Mouse (Mus musculus): Measurements from ENCODE around the gene Phf2. TPM values are rescaled to one million over a fixed set of nuclear protein-coding genes. Genes with fewer than 3 reads are reported as not detected.

The Phf2 gene
- polyA plus RNA-seq, 1 experiment, result 21.5 TPM

DNA sequence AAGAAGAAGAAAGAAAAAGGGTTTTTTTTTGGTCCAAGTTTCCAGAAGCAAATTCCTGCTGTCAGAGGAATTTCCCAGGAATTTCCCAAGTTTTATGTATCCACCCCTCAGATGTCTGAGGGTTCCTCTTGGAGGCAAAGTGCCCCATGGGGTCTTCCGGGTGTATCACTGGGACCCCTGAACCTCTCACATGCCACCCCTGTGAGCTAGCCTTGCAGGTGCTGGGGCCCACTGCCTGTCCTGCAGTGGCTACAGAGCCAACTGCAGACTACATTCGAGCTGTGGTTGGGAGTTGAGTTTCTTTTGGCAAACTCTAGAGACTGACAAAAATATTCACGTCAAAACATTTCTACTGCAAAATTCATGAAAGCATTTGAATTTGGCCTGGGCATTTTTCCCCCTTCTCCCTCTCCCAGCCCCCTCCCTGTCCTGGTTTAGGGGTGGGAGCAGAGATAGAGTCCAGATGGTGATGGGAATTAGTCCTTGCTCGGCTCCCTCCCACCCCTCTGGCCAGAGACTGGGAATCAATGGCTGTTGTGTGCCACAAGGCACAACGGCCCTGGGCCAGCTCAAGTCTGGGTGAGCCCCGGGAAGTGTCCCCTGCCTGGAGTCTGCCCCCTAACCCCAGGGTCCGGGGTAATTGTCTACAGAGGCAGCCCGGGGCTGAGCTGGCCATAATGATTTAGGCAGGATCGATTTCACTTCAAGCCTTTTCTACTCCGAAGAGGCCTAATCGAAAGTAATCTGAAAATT is 91.2 kb downstream of the Phf2 start:
- Histone ChIP-seq H3K4me2 (ENCODE audit: low read depth) (no peak overlapping the region), H3K79me2 (ENCODE audit: control insufficient read depth, insufficient read depth) (no peaks in the 10 kb centered on the region), H3K4me3 (no peak overlapping the region), H3ac (ENCODE audit: control insufficient read depth, insufficient read length) (no peak overlapping the region), H3K27me3 (ENCODE audit: control insufficient read depth, insufficient read depth, insufficient read length) (no peaks in the 10 kb centered on the region), H3K36me3 (ENCODE audit: control insufficient read depth, insufficient read depth) (no peaks in the 10 kb centered on the region)
- TF ChIP-seq E2F4 (IDR thresholded peaks at IDR 0.05; ENCODE audit: insufficient read depth) (no peak), USF1 (IDR thresholded peaks at IDR 0.05; ENCODE audit: low read depth) (no peak), SRF (IDR thresholded peaks at IDR 0.05; ENCODE audit: control insufficient read depth, insufficient read length, low read depth) (no peak), POLR2AphosphoS2 (IDR thresholded peaks at IDR 0.05; ENCODE audit: insufficient read length, low read depth) (no peak), CEBPB (IDR thresholded peaks at IDR 0.05; ENCODE audit: insufficient read depth, poor library complexity, severe bottlenecking) (no peak), POLR2A (IDR thresholded peaks at IDR 0.05; ENCODE audit: insufficient read length, low read depth) (no peak), TCF12 (IDR thresholded peaks at IDR 0.05; ENCODE audit: insufficient read depth, poor library complexity, severe bottlenecking) (no peak)

DNA sequence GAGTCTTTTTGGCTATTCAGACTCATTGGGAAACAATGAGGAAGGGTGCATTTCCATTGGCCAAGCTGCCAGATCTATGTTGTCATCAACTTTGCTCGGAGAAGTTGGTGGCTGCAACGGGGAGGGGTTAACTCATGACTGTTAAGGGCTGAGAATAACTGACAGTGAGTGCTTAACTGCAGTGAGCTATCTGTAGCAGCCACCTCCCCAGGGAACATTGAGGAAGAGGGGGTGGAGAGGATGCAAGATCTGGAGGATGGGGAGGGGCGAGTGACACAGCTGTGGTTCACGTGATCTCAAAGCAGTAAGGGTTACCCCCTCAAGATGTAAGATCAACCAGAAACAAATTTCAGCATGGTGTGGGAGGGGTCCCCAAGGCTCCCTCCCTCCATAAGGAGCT is 92.8 kb downstream of the Phf2 start:
- H3K27me3 ChIP-seq (ENCODE audit: control insufficient read depth, insufficient read depth, insufficient read length), result no peaks in the 10 kb centered on the region
- peak; percentile 17 for TF ChIP-seq USF1 (IDR thresholded peaks at IDR 0.05; ENCODE audit: low read depth)
- TF ChIP-seq CEBPB (IDR thresholded peaks at IDR 0.05; ENCODE audit: insufficient read depth, poor library complexity, severe bottlenecking), result no peak
- H3K4me3 ChIP-seq, result no peak overlapping the region
- H3K36me3 ChIP-seq (ENCODE audit: control insufficient read depth, insufficient read depth), result no peaks in the 10 kb centered on the region
- H3K4me2 ChIP-seq (ENCODE audit: low read depth), result no peak overlapping the region
- H3ac ChIP-seq (ENCODE audit: control insufficient read depth, insufficient read length), result no peak overlapping the region
- no peaks in the 10 kb centered on the region for H3K79me2 ChIP-seq (ENCODE audit: control insufficient read depth, insufficient read depth)

DNA sequence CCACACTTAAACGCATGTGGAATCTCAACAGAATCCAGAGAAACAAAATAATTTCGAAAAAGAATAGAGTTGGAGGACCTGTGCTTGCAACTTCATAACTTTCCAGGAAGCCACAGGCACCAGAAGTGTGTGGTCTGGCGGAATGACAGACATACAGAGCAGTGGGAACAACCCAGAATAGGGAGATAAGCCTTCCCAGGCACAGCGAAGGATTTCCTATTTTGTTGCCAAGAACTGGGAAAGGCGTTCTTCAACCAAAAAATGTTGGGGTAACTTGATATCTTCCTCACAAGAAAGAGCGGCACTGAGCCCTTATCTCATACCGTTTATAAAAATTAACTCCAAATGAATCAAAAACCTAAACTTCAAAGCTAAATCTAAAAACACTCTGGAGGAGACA is 96.4 kb downstream of the Phf2 start:
- H3K79me2 ChIP-seq (ENCODE audit: control insufficient read depth, insufficient read depth), result no peaks in the 10 kb centered on the region
- H3ac ChIP-seq (ENCODE audit: control insufficient read depth, insufficient read length), result no peak overlapping the region
- TF ChIP-seq TCF3 (IDR thresholded peaks at IDR 0.05; ENCODE audit: insufficient read length, low read depth), result no peak
- TF ChIP-seq MYOG (IDR thresholded peaks at IDR 0.05; ENCODE audit: control insufficient read depth in 1 of 3, insufficient read depth in 1 of 3, insufficient read length in 2 of 3, low read depth in 2 of 3), result no peak
- TF ChIP-seq CEBPB (IDR thresholded peaks at IDR 0.05; ENCODE audit: insufficient read depth, poor library complexity, severe bottlenecking), result no peak
- no peak for TF ChIP-seq E2F4 (IDR thresholded peaks at IDR 0.05; ENCODE audit: insufficient read depth)
- TF ChIP-seq TCF12 (IDR thresholded peaks at IDR 0.05; ENCODE audit: insufficient read depth, poor library complexity, severe bottlenecking), result no peak
- no peak for TF ChIP-seq USF1 (IDR thresholded peaks at IDR 0.05; ENCODE audit: low read depth)
- TF ChIP-seq MYOD1 (IDR thresholded peaks at IDR 0.05; ENCODE audit: control insufficient read depth in 1 of 3, insufficient read length in 2 of 3, low read depth in 2 of 3), result no peak
- TF ChIP-seq REST (IDR thresholded peaks at IDR 0.05; ENCODE audit: insufficient read depth, insufficient read length), result no peak
- TF ChIP-seq MAX (IDR thresholded peaks at IDR 0.05; ENCODE audit: low read depth), result no peak
- TF ChIP-seq SRF (IDR thresholded peaks at IDR 0.05; ENCODE audit: control insufficient read depth, insufficient read length, low read depth), result no peak
- no peak for TF ChIP-seq POLR2A (IDR thresholded peaks at IDR 0.05; ENCODE audit: insufficient read length, low read depth)
- no peak for TF ChIP-seq POLR2AphosphoS2 (IDR thresholded peaks at IDR 0.05; ENCODE audit: insufficient read length, low read depth)
- H3K36me3 ChIP-seq (ENCODE audit: control insufficient read depth, insufficient read depth), result no peaks in the 10 kb centered on the region
- no peak overlapping the region for H3K4me3 ChIP-seq
- H3K27me3 ChIP-seq (ENCODE audit: control insufficient read depth, insufficient read depth, insufficient read length), result peaks cover 4% of the 10 kb centered on the region
- peak overlapping the region; percentile 44 for H3K4me2 ChIP-seq (ENCODE audit: low read depth)

DNA sequence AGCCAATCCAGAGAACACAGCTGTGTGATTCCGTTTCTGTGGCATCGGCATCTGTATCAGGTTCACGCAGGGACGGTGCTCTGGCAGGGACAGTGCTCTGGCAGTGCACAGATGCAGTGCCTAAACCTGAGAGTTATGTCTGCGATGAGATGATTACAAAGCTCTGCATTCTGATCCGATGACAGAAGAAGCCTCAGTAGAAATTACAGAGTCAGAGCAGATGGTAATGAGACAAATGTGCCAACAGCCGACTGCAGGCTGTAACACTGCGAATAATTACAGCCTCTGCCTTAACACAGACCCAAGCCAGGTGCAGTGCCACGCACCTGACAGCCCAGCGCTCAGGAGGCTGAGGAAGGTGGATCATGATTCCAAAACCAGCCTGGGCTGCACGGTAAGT is 102.8 kb downstream of the Phf2 start:
- no peak for TF ChIP-seq TCF12 (IDR thresholded peaks at IDR 0.05; ENCODE audit: insufficient read depth, poor library complexity, severe bottlenecking)
- no peak for TF ChIP-seq USF1 (IDR thresholded peaks at IDR 0.05; ENCODE audit: low read depth)
- no peak for TF ChIP-seq MYOG (IDR thresholded peaks at IDR 0.05; ENCODE audit: control insufficient read depth in 1 of 3, insufficient read depth in 1 of 3, insufficient read length in 2 of 3, low read depth in 2 of 3)
- no peak for TF ChIP-seq CEBPB (IDR thresholded peaks at IDR 0.05; ENCODE audit: insufficient read depth, poor library complexity, severe bottlenecking)
- no peak for TF ChIP-seq TCF3 (IDR thresholded peaks at IDR 0.05; ENCODE audit: insufficient read length, low read depth)
- TF ChIP-seq E2F4 (IDR thresholded peaks at IDR 0.05; ENCODE audit: insufficient read depth), result no peak
- no peak for TF ChIP-seq REST (IDR thresholded peaks at IDR 0.05; ENCODE audit: insufficient read depth, insufficient read length)
- TF ChIP-seq SRF (IDR thresholded peaks at IDR 0.05; ENCODE audit: control insufficient read depth, insufficient read length, low read depth), result no peak
- TF ChIP-seq POLR2A (IDR thresholded peaks at IDR 0.05; ENCODE audit: insufficient read length, low read depth), result no peak
- no peak for TF ChIP-seq MYOD1 (IDR thresholded peaks at IDR 0.05; ENCODE audit: control insufficient read depth in 1 of 3, insufficient read length in 2 of 3, low read depth in 2 of 3)
- no peak for TF ChIP-seq POLR2AphosphoS2 (IDR thresholded peaks at IDR 0.05; ENCODE audit: insufficient read length, low read depth)
- no peak for TF ChIP-seq MAX (IDR thresholded peaks at IDR 0.05; ENCODE audit: low read depth)
- Histone ChIP-seq H3K27me3 (ENCODE audit: control insufficient read depth, insufficient read depth, insufficient read length) (peaks cover 32% of the 10 kb centered on the region), H3ac (ENCODE audit: control insufficient read depth, insufficient read length) (no peak overlapping the region), H3K36me3 (ENCODE audit: control insufficient read depth, insufficient read depth) (no peaks in the 10 kb centered on the region), H3K4me2 (ENCODE audit: low read depth) (no peak overlapping the region), H3K4me3 (no peak overlapping the region), H3K79me2 (ENCODE audit: control insufficient read depth, insufficient read depth) (no peaks in the 10 kb centered on the region)

DNA sequence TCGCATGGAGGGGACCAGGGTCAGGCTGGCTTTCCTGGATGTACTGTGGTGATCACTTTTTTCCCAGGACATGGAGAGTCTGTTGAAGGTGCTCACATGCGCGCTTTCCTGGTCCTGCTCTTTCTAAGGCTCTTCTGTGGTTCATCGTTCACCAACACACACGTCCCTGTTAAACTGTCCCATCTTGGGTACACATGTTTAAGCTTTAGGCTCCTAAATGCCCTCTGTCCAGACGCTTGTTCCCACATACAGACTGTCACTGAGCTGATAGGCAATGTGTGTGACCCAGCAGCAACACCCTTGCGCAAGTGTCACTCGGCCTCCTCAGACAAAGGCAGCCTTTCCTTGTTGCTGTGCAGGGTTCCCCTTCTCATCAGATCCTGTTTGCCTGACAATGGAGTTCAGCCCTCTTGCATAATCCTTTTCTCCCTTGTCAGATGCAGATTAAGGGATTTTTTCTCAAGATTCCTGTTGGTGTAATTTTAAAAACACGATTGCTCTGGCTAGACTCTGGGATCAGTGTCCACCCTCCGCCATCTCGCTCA is 107.1 kb downstream of the Phf2 start:
- no peak overlapping the region for H3K4me3 ChIP-seq
- H3K36me3 ChIP-seq (ENCODE audit: control insufficient read depth, insufficient read depth), result no peaks in the 10 kb centered on the region
- no peaks in the 10 kb centered on the region for H3K79me2 ChIP-seq (ENCODE audit: control insufficient read depth, insufficient read depth)
- peaks cover 55% of the 10 kb centered on the region for H3K27me3 ChIP-seq (ENCODE audit: control insufficient read depth, insufficient read depth, insufficient read length)
- TF ChIP-seq MAX (IDR thresholded peaks at IDR 0.05; ENCODE audit: low read depth), result no peak
- no peak for TF ChIP-seq E2F4 (IDR thresholded peaks at IDR 0.05; ENCODE audit: insufficient read depth)
- H3ac ChIP-seq (ENCODE audit: control insufficient read depth, insufficient read length), result no peak overlapping the region
- no peak overlapping the region for H3K4me2 ChIP-seq (ENCODE audit: low read depth)
